Mouse (Mus musculus) stomach, embryonic 16.5 days (tissue): ENCODE results near the gene Csrp3. TPM values are rescaled to one million over a fixed set of nuclear protein-coding genes. Genes with fewer than 3 reads are reported as not detected.

Source experiments
- ATAC-seq: fragments of 200-750 bp; cut with Nextera tagmentation; 2 replicates; pipeline ENCODE4 v1.8.0; 2017; ENCODE audit warnings: moderate number of reproducible peaks, moderate TSS enrichment; ENCODE audit not compliant: insufficient read depth, low FRiP score
- H3K27ac ChIP-seq: fragments of 300-500 bp; sonication (generic); 2 replicates; pipeline ENCODE4 v1.5.1; 2014; ENCODE audit warnings: low read length
- H3K27me3 ChIP-seq: fragments of 300-500 bp; sonication (generic); 2 replicates; pipeline ENCODE4 v1.6.1; 2014; ENCODE audit warnings: low read length, control low read depth, mixed read lengths; ENCODE audit not compliant: control insufficient read depth, insufficient read depth
- H3K36me3 ChIP-seq: fragments of 300-500 bp; sonication (generic); 2 replicates; pipeline ENCODE4 v1.6.1; 2014; ENCODE audit warnings: low read length; ENCODE audit not compliant: control insufficient read depth, insufficient read depth
- H3K4me1 ChIP-seq: fragments of 300-500 bp; sonication (generic); 2 replicates; pipeline ENCODE4 v1.6.1; 2014; ENCODE audit warnings: low read length, control low read depth, mixed read lengths; ENCODE audit not compliant: control insufficient read depth, insufficient read depth
- H3K4me2 ChIP-seq: fragments of 300-500 bp; sonication (generic); 2 replicates; pipeline ENCODE4 v1.6.1; 2014; ENCODE audit warnings: low read depth, low read length, mixed read lengths
- H3K4me3 ChIP-seq: fragments of 300-500 bp; sonication (generic); replicated peaks from 2 replicates; pipeline ENCODE4 v1.5.1; 2014; ENCODE audit warnings: mild to moderate bottlenecking, low read length
- H3K9ac ChIP-seq: fragments of 300-500 bp; sonication (generic); 2 replicates; pipeline ENCODE4 v1.6.1; 2014; ENCODE audit warnings: low read length
- H3K9me3 ChIP-seq: fragments of 300-500 bp; sonication (generic); replicated peaks from 2 replicates; pipeline ENCODE4 v1.6.1; 2016; ENCODE audit warnings: low read length, control low read depth; ENCODE audit not compliant: control insufficient read depth
- whole genome bisulfite sequencing: fragments of 180-500 bp; shearing (Covaris S2); extraction: QIAGEN DNeasy Blood & Tissue Kit; methylation state at CpG from one replicate; pipeline ENCODE4 v1.1.7; 2014; 5-methylcytosine and 5-hydroxymethylcytosine counted together
- polyA plus RNA-seq: library from polyadenylated mRNA; unstranded; fragments of >200 nt; fragmentation: Nextera tagmentation; extraction: Ambion mirVana; gene quantifications from 2 replicates; pipeline ENCODE4 v1.2.1, GENCODE M21; 2015

Csrp3 gene
- polyA plus RNA-seq, 1 experiment from 2014 or later = 35.0 TPM

DNA sequence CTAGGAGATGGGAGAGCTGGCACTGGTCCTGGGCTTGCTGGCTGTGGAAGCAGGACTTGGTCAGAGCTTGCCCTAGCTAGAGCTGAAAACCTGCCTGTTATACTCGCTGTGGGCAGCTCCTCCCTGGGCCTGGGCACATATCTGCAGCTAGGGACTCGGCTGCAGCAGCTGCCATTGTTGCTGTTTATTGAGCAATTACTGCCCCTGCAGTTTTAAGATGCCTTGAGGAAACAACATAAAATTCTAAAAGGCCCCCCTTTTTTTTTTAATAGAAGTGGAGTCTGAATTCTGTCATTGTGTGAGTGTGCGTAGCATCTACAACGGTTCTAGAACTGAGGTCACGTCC lies 36.4 kb upstream of the Csrp3 start:
- WGBS = 59% methylated on average over 5 of the region's 5 CpGs
- no peak overlapping the region for H3K4me3 ChIP-seq
- no peak overlapping the region for H3K27ac ChIP-seq
- ATAC-seq = no peak
- H3K36me3 ChIP-seq = no peaks in the 10 kb centered on the region
- H3K4me1 ChIP-seq = peaks cover 17% of the 10 kb centered on the region
- no peaks in the 10 kb centered on the region for H3K9me3 ChIP-seq
- no peak overlapping the region for H3K9ac ChIP-seq
- no peak overlapping the region for H3K4me2 ChIP-seq
- H3K27me3 ChIP-seq = no peaks in the 10 kb centered on the region

DNA sequence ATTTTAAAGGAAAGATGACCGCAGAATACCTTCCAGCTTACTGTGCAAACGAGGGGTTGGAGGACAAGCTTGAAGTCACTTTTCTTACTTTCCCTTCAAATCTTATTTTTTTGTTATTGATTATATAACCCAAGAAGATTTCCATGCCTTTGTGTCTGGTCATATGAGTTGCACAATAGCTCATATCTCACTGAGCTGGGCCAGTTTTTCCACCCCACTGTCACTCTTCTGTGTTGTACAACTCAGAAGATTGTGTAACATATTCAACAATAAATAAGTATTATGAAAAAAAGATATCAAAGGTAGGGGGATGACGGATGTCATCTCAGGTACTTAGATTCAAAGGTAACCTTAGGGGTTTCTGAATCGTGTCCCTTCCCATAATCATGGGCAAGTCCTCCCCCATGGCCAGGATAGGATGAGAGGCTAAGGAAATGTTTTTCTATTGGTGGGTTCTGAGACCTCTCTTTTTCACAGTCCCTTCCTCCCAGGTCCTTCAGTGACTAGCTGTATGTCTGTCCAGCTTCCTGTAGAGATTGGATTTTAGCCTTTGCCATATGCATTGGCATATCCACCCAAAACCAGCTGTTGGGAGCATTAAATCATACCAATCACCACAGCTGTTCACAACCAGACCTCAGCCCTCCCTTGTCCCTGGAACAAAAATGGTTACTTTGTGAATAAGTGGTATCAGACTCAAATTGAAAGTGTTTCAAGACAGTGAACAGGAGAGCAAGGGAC lies 35.9 kb upstream of the Csrp3 start:
- Histone ChIP-seq H3K4me3 (no peak overlapping the region), H3K36me3 (no peaks in the 10 kb centered on the region), H3K4me1 (peaks cover 19% of the 10 kb centered on the region), H3K4me2 (no peak overlapping the region), H3K9me3 (no peaks in the 10 kb centered on the region), H3K9ac (no peak overlapping the region), H3K27ac (no peak overlapping the region), H3K27me3 (no peaks in the 10 kb centered on the region)
- no peak for ATAC-seq
- WGBS = 76% methylated on average over 4 of the region's 4 CpGs

DNA sequence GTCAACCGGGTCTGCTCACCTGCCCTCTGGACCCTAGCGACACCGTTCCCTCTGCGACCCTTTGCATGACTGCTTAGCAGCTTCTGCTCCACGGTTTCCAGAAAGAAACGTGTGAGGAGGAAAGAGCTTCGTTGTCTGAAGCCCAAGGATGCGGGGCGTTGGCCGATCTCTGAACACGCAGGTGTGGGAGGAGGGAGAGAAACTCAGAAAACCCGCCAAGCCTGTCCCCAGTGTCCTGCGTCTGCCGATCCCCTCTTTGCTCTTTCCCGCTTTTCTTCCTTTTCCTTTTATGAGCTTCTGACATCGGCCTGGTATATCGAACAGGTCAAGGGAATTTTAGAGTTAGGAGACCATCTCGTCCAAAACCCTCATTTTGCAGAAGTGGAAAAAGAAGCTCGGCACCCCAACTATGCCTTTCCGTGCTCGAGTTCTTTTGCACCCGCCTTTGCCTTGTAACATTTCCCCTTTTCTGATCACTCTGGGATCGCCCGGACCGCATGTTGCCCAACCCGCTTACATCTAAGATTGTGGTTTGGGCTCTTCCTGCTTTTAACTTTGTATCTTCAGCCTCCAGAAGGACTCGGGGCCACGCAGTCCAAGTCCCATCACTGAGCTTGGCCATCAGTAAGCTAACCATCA lies 34.3 kb upstream of the Csrp3 start:
- peaks cover 29% of the 10 kb centered on the region for H3K4me1 ChIP-seq
- ATAC-seq = no peak
- H3K9me3 ChIP-seq = no peaks in the 10 kb centered on the region
- H3K27me3 ChIP-seq = no peaks in the 10 kb centered on the region
- H3K36me3 ChIP-seq = 0 out of 2 replicates have a peak, but pooled peaks cover 4% of the 10 kb centered on the region
- H3K4me3 ChIP-seq = peak overlapping the region; percentile 89
- peak overlapping the region; percentile 88 for H3K27ac ChIP-seq
- peak overlapping the region; percentile 98 for H3K4me2 ChIP-seq
- under 1% methylated on average over 28 of the region's 28 CpGs for WGBS
- peak overlapping the region; percentile 80 for H3K9ac ChIP-seq

GRCm38 (mm10) chr7:48881486-48881885 lies 33.7 kb upstream of the Csrp3 start, which contains the start of gene E2f8:
Gene E2f8, minus strand, starts transcription at chr7:48881596.
- WGBS = under 1% methylated on average over 39 of the region's 41 CpGs
- ATAC-seq = peak; percentile 76

GRCm38 (mm10) chr7:48880591-48881481 lies 33.0 kb upstream of the Csrp3 start:
- H3K9ac ChIP-seq = peak overlapping the region; percentile 95
- H3K9me3 ChIP-seq = no peaks in the 10 kb centered on the region
- H3K4me3 ChIP-seq = peak overlapping the region; percentile 89
- H3K27ac ChIP-seq = peak overlapping the region; percentile 97
- peaks cover 32% of the 10 kb centered on the region for H3K4me1 ChIP-seq
- H3K4me2 ChIP-seq = peak overlapping the region; percentile 98
- 0 out of 2 replicates have a peak, but pooled peaks cover 4% of the 10 kb centered on the region for H3K36me3 ChIP-seq
- peak; percentile 96 for ATAC-seq
- no peaks in the 10 kb centered on the region for H3K27me3 ChIP-seq
- WGBS = under 1% methylated on average over 76 of the region's 77 CpGs

More at GRCm38 (mm10) chr7:48881486-48881885, 33.7 kb upstream of the Csrp3 start, which contains the start of gene E2f8:
- H3K27me3 ChIP-seq = no peaks in the 10 kb centered on the region
- H3K4me3 ChIP-seq = peak within 1 kb of the TSS; percentile 89
- peak within 1 kb of the TSS; percentile 97 for H3K27ac ChIP-seq
- no peaks in the 10 kb centered on the region for H3K9me3 ChIP-seq
- 0 out of 2 replicates have a peak, but pooled peaks cover 4% of the 10 kb centered on the region for H3K36me3 ChIP-seq
- H3K4me2 ChIP-seq = peak within 1 kb of the TSS; percentile 98
- peaks cover 32% of the 10 kb centered on the region for H3K4me1 ChIP-seq
- peak within 1 kb of the TSS; percentile 95 for H3K9ac ChIP-seq

GRCm38 (mm10) chr7:48879574-48879973 lies 31.7 kb upstream of the Csrp3 start:
- H3K9ac ChIP-seq = peak overlapping the region; percentile 65
- H3K4me3 ChIP-seq = peak overlapping the region; percentile 44
- H3K4me2 ChIP-seq = peak overlapping the region; percentile 59
- H3K4me1 ChIP-seq = peaks cover 32% of the 10 kb centered on the region
- H3K27me3 ChIP-seq = no peaks in the 10 kb centered on the region
- WGBS = 54% methylated on average over 3 of the region's 3 CpGs
- 0 out of 2 replicates have a peak, but pooled peaks cover 7% of the 10 kb centered on the region for H3K36me3 ChIP-seq
- 0 out of 2 replicates have a peak overlapping the region, but pooled peaks have one; percentile 2 for H3K27ac ChIP-seq
- H3K9me3 ChIP-seq = no peaks in the 10 kb centered on the region
- ATAC-seq = no peak

- Histone ChIP-seq H3K9me3 (no peaks in the 10 kb centered on the region), H3K27ac (peak overlapping the region; percentile 75), H3K4me1 (peaks cover 30% of the 10 kb centered on the region), H3K9ac (peak overlapping the region; percentile 26; the same call in 1 of the 2 replicates), H3K4me3 (peak overlapping the region; percentile 16), H3K4me2 (peak overlapping the region; percentile 59), H3K36me3 (peaks cover 9% of the 10 kb centered on the region; the same call in 1 of the 2 replicates), H3K27me3 (no peaks in the 10 kb centered on the region)
- 35% methylated on average over 15 of the region's 15 CpGs for WGBS
- ATAC-seq = no peak
These were observed 30.1 kb upstream of the Csrp3 start for GRCm38 (mm10) chr7:48877786-48878390.

- H3K27me3 ChIP-seq = no peaks in the 10 kb centered on the region
- H3K9ac ChIP-seq = no peak overlapping the region
- ATAC-seq = no peak
- peaks cover 22% of the 10 kb centered on the region for H3K4me1 ChIP-seq
- H3K4me2 ChIP-seq = no peak overlapping the region
- WGBS = 65% methylated on average over 4 of the region's 4 CpGs
- H3K4me3 ChIP-seq = no peak overlapping the region
- H3K27ac ChIP-seq = no peak overlapping the region
- no peaks in the 10 kb centered on the region for H3K9me3 ChIP-seq
- peaks cover 18% of the 10 kb centered on the region for H3K36me3 ChIP-seq
These were observed 28.7 kb upstream of the Csrp3 start for GRCm38 (mm10) chr7:48876526-48876925.
